Mouse (Mus musculus) lung, postnatal 10 days (tissue): Measurements from ENCODE around the gene Elmo2.

Source experiments
- DNase-seq: peaks from one replicate; pipeline ENCODE4 v3.0.0; 2021

Elmo2 gene

GRCm38 (mm10) chr2:165323484-165323883 lies 2.8 kb downstream of the Elmo2 start:
- peak; percentile 43 for DNase-seq

- DNase-seq = no peak
Measured at GRCm38 (mm10) chr2:165321981-165322735, 4.1 kb downstream of the Elmo2 start.

DNA sequence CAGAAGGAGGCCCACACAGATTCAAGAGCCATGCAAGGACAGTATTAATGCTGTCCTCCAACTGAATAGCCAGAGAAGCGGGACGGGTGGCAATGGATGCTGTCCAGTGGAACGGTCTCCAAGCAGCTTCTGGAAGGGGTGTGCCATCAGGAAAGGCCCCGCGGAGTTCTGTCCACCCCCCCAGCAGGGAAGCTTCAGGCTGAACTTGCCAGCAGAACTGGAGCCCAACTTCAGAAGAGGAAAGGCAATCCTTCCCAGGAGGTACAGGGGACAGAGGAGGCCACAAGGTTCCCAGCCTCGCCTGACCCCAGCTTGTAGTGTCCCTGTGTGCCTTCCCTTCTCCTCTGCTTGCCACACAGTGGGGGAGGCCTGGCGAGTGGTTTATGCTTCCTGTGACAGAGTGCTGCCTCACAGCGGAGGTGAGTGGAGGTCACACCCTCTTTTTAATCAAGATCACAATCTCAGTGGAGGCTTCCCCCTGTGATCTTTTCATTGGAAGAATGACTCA lies 4.8 kb downstream of the Elmo2 start:
- peak; percentile 64 for DNase-seq

- DNase-seq = peak; percentile 72
Measured at GRCm38 (mm10) chr2:165320531-165321150, 5.6 kb downstream of the Elmo2 start.

GRCm38 (mm10) chr2:165319503-165319902 lies 6.8 kb downstream of the Elmo2 start:
- DNase-seq = peak; percentile 51

GRCm38 (mm10) chr2:165318941-165319340 lies 7.3 kb downstream of the Elmo2 start:
- DNase-seq = peak; percentile 48

DNA sequence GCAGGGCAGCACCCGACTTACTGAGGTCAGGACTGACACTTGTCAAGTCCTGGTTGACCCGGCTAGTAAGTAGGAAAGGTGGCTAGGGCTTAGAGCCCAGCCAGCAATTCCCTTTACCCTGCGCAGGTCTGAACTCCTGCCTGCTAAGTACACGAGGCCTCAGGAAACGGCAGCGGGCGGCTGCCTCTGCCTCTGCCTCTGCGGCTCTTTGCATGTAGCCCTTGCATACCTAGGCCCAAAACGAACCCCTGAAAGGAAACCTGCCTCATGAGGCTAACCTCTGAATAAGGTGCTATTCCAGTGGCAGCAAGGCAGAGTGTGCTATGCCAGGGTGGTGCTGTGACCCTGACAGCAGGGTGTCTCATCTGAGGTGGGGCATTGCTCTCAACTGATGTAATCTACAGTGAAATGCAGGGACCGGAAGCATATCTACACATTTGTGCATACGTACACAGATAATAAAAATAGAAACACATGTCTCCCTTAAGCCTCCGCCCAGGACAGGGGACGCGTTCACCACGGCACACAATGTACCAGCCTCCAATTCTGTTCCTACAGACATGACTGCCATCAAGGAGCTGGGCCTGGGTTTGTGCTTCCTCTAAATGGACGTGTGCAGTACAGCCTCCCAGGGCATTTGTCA lies 8.5 kb downstream of the Elmo2 start:
- no peak for DNase-seq

DNA sequence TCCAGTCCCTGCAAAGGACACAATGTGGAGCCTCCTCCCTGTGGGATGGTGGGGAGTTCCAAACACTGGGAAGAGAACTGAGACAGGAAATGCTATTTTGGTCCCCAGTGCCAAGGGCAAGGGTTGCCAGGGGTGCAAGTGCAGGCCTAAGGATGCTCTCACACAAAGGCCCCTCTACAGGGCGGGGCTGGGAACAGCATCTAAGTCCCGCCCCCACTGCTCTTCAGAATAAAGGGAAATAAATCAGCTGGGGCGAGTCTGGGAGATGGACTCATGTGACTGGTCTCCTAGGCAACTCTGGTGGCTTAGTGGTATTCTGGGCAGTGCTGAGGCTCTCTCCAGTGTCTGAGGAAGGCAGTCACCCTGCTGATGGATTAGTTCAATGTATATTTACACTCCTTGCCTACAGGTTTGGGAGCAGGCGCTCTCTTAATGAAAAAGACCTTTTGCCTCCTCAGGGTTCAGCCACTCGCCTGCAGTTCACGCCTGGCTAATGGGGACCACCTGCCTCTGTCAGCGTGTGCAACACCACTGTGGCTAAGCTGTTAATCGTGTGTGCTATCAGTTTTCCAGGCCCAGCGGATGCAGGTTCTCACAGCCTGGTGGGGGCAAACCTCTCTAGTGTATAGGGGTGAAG lies 9.3 kb downstream of the Elmo2 start:
- peak; percentile 87 for DNase-seq

GRCm38 (mm10) chr2:165316204-165316603 lies 10.1 kb downstream of the Elmo2 start:
- DNase-seq = no peak

DNA sequence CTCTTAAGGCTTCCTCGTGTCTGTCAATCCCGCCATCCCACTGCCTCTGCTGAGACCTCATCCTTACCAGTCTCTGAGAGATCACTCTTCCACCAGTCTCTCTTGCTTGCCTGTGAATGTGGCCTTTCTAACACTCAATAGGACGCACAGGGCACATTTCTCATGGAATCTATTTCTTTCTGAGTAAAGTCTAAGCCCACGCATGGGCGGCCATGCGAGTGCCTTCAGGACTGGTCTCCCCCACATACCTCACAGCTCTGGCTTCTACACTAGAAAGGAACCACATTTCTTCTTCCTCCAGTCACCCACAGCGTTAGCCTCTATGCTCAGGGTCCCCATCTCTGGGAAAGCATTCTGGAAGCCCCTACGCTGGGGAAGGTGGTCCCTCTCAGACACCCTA lies 12.1 kb downstream of the Elmo2 start:
- DNase-seq = no peak

DNA sequence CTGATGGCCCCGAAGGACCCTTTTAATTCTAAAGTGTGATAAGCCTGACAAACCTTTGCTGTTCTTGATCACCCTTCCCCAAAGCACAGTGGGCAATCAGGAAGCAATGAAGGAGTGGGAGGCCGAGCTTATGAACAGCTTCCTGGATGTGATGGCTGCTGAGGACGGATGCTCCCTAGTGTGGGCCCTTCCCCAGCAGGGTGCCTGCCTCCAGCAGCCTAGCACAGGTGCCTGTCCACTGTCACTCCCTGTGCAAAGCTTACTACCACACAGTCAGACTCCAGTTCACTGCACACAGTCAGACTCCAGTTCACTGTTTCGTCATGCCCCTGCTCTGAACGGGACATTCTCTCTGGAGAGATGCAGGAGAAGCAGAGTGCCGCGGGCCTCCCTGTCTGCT lies 13.9 kb downstream of the Elmo2 start:
- DNase-seq = no peak

GRCm38 (mm10) chr2:165311577-165311976 lies 14.7 kb downstream of the Elmo2 start:
- no peak for DNase-seq

GRCm38 (mm10) chr2:165310818-165311425 lies 15.4 kb downstream of the Elmo2 start:
- no peak for DNase-seq

DNA sequence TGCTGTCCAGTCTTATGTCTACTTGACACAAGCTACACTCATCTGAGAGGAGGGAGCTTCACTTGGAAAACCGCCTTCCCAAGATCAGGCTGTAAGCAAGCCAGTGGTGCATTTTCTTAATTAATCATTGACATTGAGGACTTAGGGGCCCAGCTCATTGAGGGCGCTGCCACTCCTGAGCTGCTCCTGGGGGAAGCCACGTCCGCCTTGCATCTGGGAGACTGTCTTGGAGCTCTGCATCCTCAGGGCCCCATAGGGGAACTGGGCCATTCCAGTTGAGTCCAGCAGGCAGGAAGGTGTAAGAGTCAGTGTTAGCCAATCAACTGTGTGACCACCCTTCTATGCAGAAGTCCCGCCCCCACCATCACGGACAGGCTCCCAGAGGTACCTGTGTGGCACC lies 18.5 kb downstream of the Elmo2 start:
- DNase-seq = no peak

- no peak for DNase-seq
Measured at GRCm38 (mm10) chr2:165305438-165305837, 20.8 kb downstream of the Elmo2 start.

GRCm38 (mm10) chr2:165304819-165305218 lies 21.5 kb downstream of the Elmo2 start:
- no peak for DNase-seq

DNA sequence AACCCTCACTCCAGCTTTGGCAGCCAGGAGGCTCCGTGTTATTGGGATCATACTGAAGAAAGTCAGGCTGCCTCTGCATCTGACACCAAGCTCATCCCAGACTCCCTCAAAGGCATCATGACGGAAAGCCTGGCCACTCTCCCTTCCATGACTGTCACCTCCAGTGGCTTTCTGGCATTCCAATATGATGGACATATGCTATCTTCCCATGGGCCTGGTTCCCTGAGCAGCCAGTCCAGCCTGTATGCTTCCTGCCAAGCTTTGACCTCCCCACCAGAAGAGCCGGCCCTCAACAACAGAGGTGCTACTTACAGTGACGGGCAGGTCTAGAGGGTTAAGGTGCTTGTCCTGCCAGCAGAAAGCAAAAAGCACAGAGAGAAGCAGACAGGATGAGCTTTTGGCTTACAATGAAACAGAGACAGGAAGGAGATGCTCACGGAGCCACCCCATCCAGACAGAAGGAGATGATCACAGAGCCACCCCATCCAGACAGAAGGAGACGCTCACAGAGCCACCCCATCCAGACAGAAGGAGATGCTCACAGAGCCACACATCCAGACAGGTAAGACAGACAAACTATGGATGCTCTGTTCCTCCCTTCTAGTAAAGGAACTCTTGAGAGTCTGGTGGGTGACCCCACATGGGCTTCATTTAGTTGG lies 22.8 kb downstream of the Elmo2 start:
- DNase-seq = no peak

- DNase-seq = no peak
Measured at GRCm38 (mm10) chr2:165301409-165301808, 24.9 kb downstream of the Elmo2 start.

- DNase-seq = no peak
Measured at GRCm38 (mm10) chr2:165300885-165301284, 25.4 kb downstream of the Elmo2 start.

- no peak for DNase-seq
Measured at GRCm38 (mm10) chr2:165300424-165300823, 25.9 kb downstream of the Elmo2 start.

- DNase-seq = no peak
Measured at GRCm38 (mm10) chr2:165297429-165297828, 28.9 kb downstream of the Elmo2 start.

GRCm38 (mm10) chr2:165296571-165296970 lies 29.7 kb downstream of the Elmo2 start:
- DNase-seq = no peak
